Mouse (Mus musculus) myocyte (in vitro differentiated cells): ENCODE measurements at regions not wholly inside any gene's neighbourhood (a gene's known extent, or its start where the extent isn't known, plus 50 kb on each side); places are given as distances from the start of the nearest gene placed in this dataset.

Experiments used
- MYOG ChIP-seq, 3 experiments: IDR thresholded peaks; one replicate each; pipeline ENCODE4 v1.6.1; 2011; ENCODE audit warnings: control low read depth in 2 of 3, low read depth in 2 of 3, mild to moderate bottlenecking in 2 of 3; ENCODE audit not compliant: insufficient read length in 2 of 3, control insufficient read depth in 1 of 3, insufficient read depth in 1 of 3
- POLR2A ChIP-seq: IDR thresholded peaks from one replicate; pipeline ENCODE4 v1.6.1; 2011; ENCODE audit warnings: low read depth, mild to moderate bottlenecking, control low read depth, moderate library complexity; ENCODE audit not compliant: insufficient read length
- REST ChIP-seq: IDR thresholded peaks from one replicate; pipeline ENCODE4 v1.6.1; 2011; ENCODE audit warnings: mild to moderate bottlenecking, control low read depth, moderate library complexity; ENCODE audit not compliant: insufficient read depth, insufficient read length
- SRF ChIP-seq: IDR thresholded peaks from one replicate; pipeline ENCODE4 v1.6.1; 2011; ENCODE audit warnings: low read depth; ENCODE audit not compliant: control insufficient read depth, insufficient read length

DNA sequence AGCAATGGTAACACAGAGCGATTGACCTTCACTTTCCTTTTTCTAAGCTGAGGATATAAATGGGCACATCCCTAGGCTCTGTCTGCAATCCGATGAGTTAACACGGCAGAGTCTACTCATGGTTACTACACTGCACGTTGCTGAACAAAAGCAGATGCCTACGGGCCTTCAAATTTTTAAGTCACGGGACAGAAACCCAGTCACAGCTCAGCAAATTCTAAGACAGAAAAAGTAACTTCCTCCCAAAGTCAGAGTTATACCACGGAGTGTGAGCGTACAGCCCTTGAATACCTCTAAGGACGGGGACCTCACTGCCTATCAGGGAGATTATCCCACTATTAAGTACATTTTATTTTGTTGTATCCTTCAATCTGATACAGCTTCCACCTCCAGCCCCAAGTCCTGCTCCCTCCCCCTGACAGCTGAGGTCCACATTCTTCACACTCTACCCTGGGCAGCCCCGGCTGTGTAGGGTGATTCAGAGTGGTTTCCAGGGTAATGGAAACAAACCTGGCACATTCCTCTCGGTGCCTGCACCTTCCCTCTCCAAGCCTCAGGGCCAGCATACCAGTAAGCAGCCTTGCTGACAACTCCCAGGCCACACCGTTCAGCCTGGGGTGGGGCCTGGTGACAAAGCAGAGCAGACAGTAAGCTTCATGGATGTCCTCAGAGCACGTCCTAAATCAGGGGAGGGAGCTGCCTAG is 90.2 kb upstream of the Zfp703 start:
- TF ChIP-seq SRF (no peak), REST (no peak), MYOG (IDR thresholded peaks at IDR 0.05; ENCODE audit: control insufficient read depth in 1 of 3, insufficient read depth in 1 of 3, insufficient read length in 2 of 3, low read depth in 2 of 3) (peak in 1 of 3 experiments; percentile 34), POLR2A (no peak)
